Mouse (Mus musculus): Measurements from ENCODE around the gene Pla2g12b. TPM values are rescaled to one million over a fixed set of nuclear protein-coding genes. Genes with fewer than 3 reads are reported as not detected.
"Not testable (repeated sequence)": the region's sequence is repeated elsewhere in the genome, so short reads cannot be mapped to it uniquely, and the experiment has no call there.

The Pla2g12b gene
- polyA plus RNA-seq, 1 experiment from 2014 or later, result not detected

GRCm38 (mm10) chr10:59367206-59367605 lies 36.3 kb upstream of the Pla2g12b start:
- no peak overlapping the region for H3K4me2 ChIP-seq (ENCODE audit: low read depth, low read length)
- no peak overlapping the region for H3K4me3 ChIP-seq (ENCODE audit: low read depth, low read length)
- WGBS, result 75% methylated on average over 4 of the region's 4 CpGs
- no peaks in the 10 kb centered on the region for H3K9me3 ChIP-seq (ENCODE audit: control insufficient read depth, low read length)
- H3K36me3 ChIP-seq (ENCODE audit: control insufficient read depth, insufficient read depth, low read length), result peaks cover 98% of the 10 kb centered on the region
- H3K9ac ChIP-seq (ENCODE audit: low read depth, low read length), result no peak overlapping the region
- DNase-seq (ENCODE audit: low spot score), result no peak
- no peaks in the 10 kb centered on the region for H3K4me1 ChIP-seq (ENCODE audit: control insufficient read depth, insufficient read depth, low read length)
- no peak for ATAC-seq (ENCODE audit: low read depth)
- H3K27me3 ChIP-seq (replicated peaks; ENCODE audit: control insufficient read depth, insufficient read depth, low read length), result no peaks in the 10 kb centered on the region
- no peak overlapping the region for H3K27ac ChIP-seq (replicated peaks; ENCODE audit: low read depth, low read length)

- H3K27ac ChIP-seq (replicated peaks; ENCODE audit: low read depth, low read length), result no peak overlapping the region
- H3K4me2 ChIP-seq (ENCODE audit: low read depth, low read length), result no peak overlapping the region
- H3K4me3 ChIP-seq (ENCODE audit: low read depth, low read length), result no peak overlapping the region
- H3K36me3 ChIP-seq (ENCODE audit: control insufficient read depth, insufficient read depth, low read length), result peaks cover 98% of the 10 kb centered on the region
- DNase-seq (ENCODE audit: low spot score), result no peak
- WGBS, result 84% methylated on average over 8 of the region's 8 CpGs
- H3K9me3 ChIP-seq (ENCODE audit: control insufficient read depth, low read length), result no peaks in the 10 kb centered on the region
- no peaks in the 10 kb centered on the region for H3K27me3 ChIP-seq (replicated peaks; ENCODE audit: control insufficient read depth, insufficient read depth, low read length)
- no peak overlapping the region for H3K9ac ChIP-seq (ENCODE audit: low read depth, low read length)
- no peaks in the 10 kb centered on the region for H3K4me1 ChIP-seq (ENCODE audit: control insufficient read depth, insufficient read depth, low read length)
- ATAC-seq (ENCODE audit: low read depth), result no peak
Observed at GRCm38 (mm10) chr10:59368729-59369128, 34.7 kb upstream of the Pla2g12b start.

- no peak for ATAC-seq (ENCODE audit: low read depth)
- Histone ChIP-seq H3K27ac (replicated peaks; ENCODE audit: low read depth, low read length) (no peak overlapping the region), H3K4me2 (ENCODE audit: low read depth, low read length) (no peak overlapping the region), H3K4me3 (ENCODE audit: low read depth, low read length) (no peak overlapping the region), H3K9me3 (ENCODE audit: control insufficient read depth, low read length) (no peaks in the 10 kb centered on the region), H3K27me3 (replicated peaks; ENCODE audit: control insufficient read depth, insufficient read depth, low read length) (no peaks in the 10 kb centered on the region), H3K9ac (ENCODE audit: low read depth, low read length) (no peak overlapping the region), H3K36me3 (ENCODE audit: control insufficient read depth, insufficient read depth, low read length) (peaks cover 98% of the 10 kb centered on the region), H3K4me1 (ENCODE audit: control insufficient read depth, insufficient read depth, low read length) (no peaks in the 10 kb centered on the region)
- no peak for DNase-seq (ENCODE audit: low spot score)
- 89% methylated on average over 9 of the region's 9 CpGs for WGBS
Observed at GRCm38 (mm10) chr10:59369426-59369825, 34.0 kb upstream of the Pla2g12b start.

GRCm38 (mm10) chr10:59377906-59378305 lies 25.6 kb upstream of the Pla2g12b start:
- 0 out of 2 replicates have a peak, but pooled peaks have one; percentile 35 for ATAC-seq (ENCODE audit: low read depth)
- H3K4me2 ChIP-seq (ENCODE audit: low read depth, low read length), result no peak overlapping the region
- no peaks in the 10 kb centered on the region for H3K9me3 ChIP-seq (ENCODE audit: control insufficient read depth, low read length)
- H3K27me3 ChIP-seq (replicated peaks; ENCODE audit: control insufficient read depth, insufficient read depth, low read length), result no peaks in the 10 kb centered on the region
- peaks cover 24% of the 10 kb centered on the region for H3K36me3 ChIP-seq (ENCODE audit: control insufficient read depth, insufficient read depth, low read length)
- H3K27ac ChIP-seq (replicated peaks; ENCODE audit: low read depth, low read length), result no peak overlapping the region
- no peaks in the 10 kb centered on the region for H3K4me1 ChIP-seq (ENCODE audit: control insufficient read depth, insufficient read depth, low read length)
- no peak overlapping the region for H3K4me3 ChIP-seq (ENCODE audit: low read depth, low read length)
- H3K9ac ChIP-seq (ENCODE audit: low read depth, low read length), result no peak overlapping the region
- peak; percentile 35 for DNase-seq (ENCODE audit: low spot score)
- 74% methylated on average over 10 of the region's 10 CpGs for WGBS

GRCm38 (mm10) chr10:59378728-59379127 lies 24.7 kb upstream of the Pla2g12b start:
- no peak overlapping the region for H3K27ac ChIP-seq (replicated peaks; ENCODE audit: low read depth, low read length)
- DNase-seq (ENCODE audit: low spot score) (no peak), ATAC-seq (ENCODE audit: low read depth) (no peak)
- no peaks in the 10 kb centered on the region for H3K27me3 ChIP-seq (replicated peaks; ENCODE audit: control insufficient read depth, insufficient read depth, low read length)
- H3K36me3 ChIP-seq (ENCODE audit: control insufficient read depth, insufficient read depth, low read length), result peaks cover 16% of the 10 kb centered on the region
- no peak overlapping the region for H3K4me2 ChIP-seq (ENCODE audit: low read depth, low read length)
- no peak overlapping the region for H3K9ac ChIP-seq (ENCODE audit: low read depth, low read length)
- H3K4me3 ChIP-seq (ENCODE audit: low read depth, low read length), result no peak overlapping the region
- 94% methylated on average over 4 of the region's 4 CpGs for WGBS
- no peaks in the 10 kb centered on the region for H3K9me3 ChIP-seq (ENCODE audit: control insufficient read depth, low read length)
- H3K4me1 ChIP-seq (ENCODE audit: control insufficient read depth, insufficient read depth, low read length), result no peaks in the 10 kb centered on the region

- no peak for DNase-seq (ENCODE audit: low spot score)
- no peak overlapping the region for H3K4me2 ChIP-seq (ENCODE audit: low read depth, low read length)
- H3K27me3 ChIP-seq (replicated peaks; ENCODE audit: control insufficient read depth, insufficient read depth, low read length), result no peaks in the 10 kb centered on the region
- no peak overlapping the region for H3K4me3 ChIP-seq (ENCODE audit: low read depth, low read length)
- H3K4me1 ChIP-seq (ENCODE audit: control insufficient read depth, insufficient read depth, low read length), result no peaks in the 10 kb centered on the region
- H3K9me3 ChIP-seq (ENCODE audit: control insufficient read depth, low read length), result no peaks in the 10 kb centered on the region
- no peak overlapping the region for H3K27ac ChIP-seq (replicated peaks; ENCODE audit: low read depth, low read length)
- no peak for ATAC-seq (ENCODE audit: low read depth)
- peaks cover 4% of the 10 kb centered on the region; the same call in 1 of the 2 replicates for H3K36me3 ChIP-seq (ENCODE audit: control insufficient read depth, insufficient read depth, low read length)
- WGBS, result 28% methylated on average over 3 of the region's 3 CpGs
- 0 out of 2 replicates have a peak overlapping the region, but pooled peaks have one; percentile 14 for H3K9ac ChIP-seq (ENCODE audit: low read depth, low read length)
Observed at GRCm38 (mm10) chr10:59379927-59380326, 23.5 kb upstream of the Pla2g12b start.

- DNase-seq (ENCODE audit: low spot score) (no peak), ATAC-seq (ENCODE audit: low read depth) (no peak)
- Histone ChIP-seq H3K4me2 (ENCODE audit: low read depth, low read length) (no peak overlapping the region), H3K27ac (replicated peaks; ENCODE audit: low read depth, low read length) (no peak overlapping the region), H3K9me3 (ENCODE audit: control insufficient read depth, low read length) (no peaks in the 10 kb centered on the region), H3K4me3 (ENCODE audit: low read depth, low read length) (no peak overlapping the region), H3K9ac (ENCODE audit: low read depth, low read length) (0 out of 2 replicates have a peak overlapping the region, but pooled peaks have one; percentile 14), H3K27me3 (replicated peaks; ENCODE audit: control insufficient read depth, insufficient read depth, low read length) (no peaks in the 10 kb centered on the region), H3K4me1 (ENCODE audit: control insufficient read depth, insufficient read depth, low read length) (no peaks in the 10 kb centered on the region), H3K36me3 (ENCODE audit: control insufficient read depth, insufficient read depth, low read length) (peaks cover 3% of the 10 kb centered on the region; the same call in 1 of the 2 replicates)
- WGBS, result 61% methylated on average over 2 of the region's 2 CpGs
Observed at GRCm38 (mm10) chr10:59380411-59380821, 23.0 kb upstream of the Pla2g12b start.

GRCm38 (mm10) chr10:59381563-59381962 lies 21.9 kb upstream of the Pla2g12b start:
- H3K27ac ChIP-seq (replicated peaks; ENCODE audit: low read depth, low read length); H3K4me3 ChIP-seq (ENCODE audit: low read depth, low read length); ATAC-seq (ENCODE audit: low read depth); H3K4me1 ChIP-seq (ENCODE audit: control insufficient read depth, insufficient read depth, low read length); H3K9ac ChIP-seq (ENCODE audit: low read depth, low read length); H3K9me3 ChIP-seq (ENCODE audit: control insufficient read depth, low read length); DNase-seq (ENCODE audit: low spot score); H3K27me3 ChIP-seq (replicated peaks; ENCODE audit: control insufficient read depth, insufficient read depth, low read length); H3K4me2 ChIP-seq (ENCODE audit: low read depth, low read length); H3K36me3 ChIP-seq (ENCODE audit: control insufficient read depth, insufficient read depth, low read length): not testable (repeated sequence)
- 92% methylated on average over 5 of the region's 10 CpGs for whole genome bisulfite sequencing

GRCm38 (mm10) chr10:59386951-59387350 lies 16.5 kb upstream of the Pla2g12b start:
- Histone ChIP-seq H3K9ac (ENCODE audit: low read depth, low read length) (no peak overlapping the region), H3K4me3 (ENCODE audit: low read depth, low read length) (no peak overlapping the region), H3K27me3 (replicated peaks; ENCODE audit: control insufficient read depth, insufficient read depth, low read length) (no peaks in the 10 kb centered on the region), H3K4me2 (ENCODE audit: low read depth, low read length) (no peak overlapping the region), H3K27ac (replicated peaks; ENCODE audit: low read depth, low read length) (no peak overlapping the region), H3K9me3 (ENCODE audit: control insufficient read depth, low read length) (peaks cover 14% of the 10 kb centered on the region), H3K36me3 (ENCODE audit: control insufficient read depth, insufficient read depth, low read length) (no peaks in the 10 kb centered on the region), H3K4me1 (ENCODE audit: control insufficient read depth, insufficient read depth, low read length) (no peaks in the 10 kb centered on the region)
- ATAC-seq (ENCODE audit: low read depth), result no peak
- WGBS, result 85% methylated on average over 7 of the region's 8 CpGs
- no peak for DNase-seq (ENCODE audit: low spot score)

Data from embryonic facial prominence, embryonic 14.5 days (tissue).